Mouse (Mus musculus) embryo, embryonic 11.5 days (tissue): ENCODE measurements at regions not wholly inside any gene's neighbourhood (a gene's known extent, or its start where the extent isn't known, plus 50 kb on each side); places are given as distances from the start of the nearest gene placed in this dataset.

Source experiments
- DNase-seq: peaks from one replicate; pipeline ENCODE4 v3.0.0-alpha.2; 2012; ENCODE audit warnings: low read depth, low spot score

GRCm38 (mm10) chr17:15194894-15195461, 153.6 kb upstream of the Gm3448 start:
- DNase-seq = peak; percentile 63

DNA sequence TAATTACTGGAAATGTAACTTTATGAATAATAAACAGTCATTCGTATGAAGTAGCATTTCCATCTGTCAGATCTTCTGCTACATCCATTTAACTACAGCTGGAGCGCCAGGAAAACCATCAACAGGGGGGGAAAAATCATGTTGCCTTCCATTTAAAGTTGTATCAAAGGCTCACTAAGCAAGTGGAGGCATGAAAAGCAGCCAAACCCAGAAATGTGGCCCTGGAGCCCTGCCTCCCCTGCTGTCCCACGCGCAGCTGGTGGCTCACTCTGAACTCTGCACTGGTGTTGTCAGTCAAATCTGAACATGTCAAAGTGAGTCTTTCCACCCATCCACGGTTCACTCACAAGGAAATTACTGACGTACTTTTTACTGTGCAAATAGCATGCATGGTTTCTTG, 152.5 kb upstream of the Gm3448 start:
- no peak for DNase-seq

GRCm38 (mm10) chr17:15192840-15193239, 151.5 kb upstream of the Gm3448 start:
- DNase-seq = no peak

GRCm38 (mm10) chr17:15185217-15185616, 143.9 kb upstream of the Gm3448 start:
- no peak for DNase-seq

DNA sequence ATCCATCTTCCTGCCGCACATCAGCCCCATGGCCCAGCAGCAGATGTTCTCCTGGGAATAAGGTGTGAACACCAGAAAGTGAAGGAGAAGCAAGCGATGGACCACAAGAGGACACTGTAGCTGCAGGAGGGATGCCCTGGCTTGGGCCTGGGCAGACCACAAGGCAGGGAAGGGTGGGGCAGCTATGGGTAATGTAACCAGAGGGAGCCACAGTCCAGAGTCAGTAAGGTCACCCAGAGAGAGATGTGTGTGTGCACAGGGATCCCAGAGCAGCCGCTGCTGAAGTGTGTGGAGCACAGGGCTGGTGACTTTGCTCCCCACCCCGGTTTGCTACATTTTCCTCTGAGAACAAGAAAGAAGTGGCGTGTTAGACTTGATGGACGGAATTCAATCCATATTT, 142.5 kb upstream of the Gm3448 start:
- no peak for DNase-seq

- no peak for DNase-seq
These were observed 140.8 kb upstream of the Gm3448 start for GRCm38 (mm10) chr17:15182105-15182504.

DNA sequence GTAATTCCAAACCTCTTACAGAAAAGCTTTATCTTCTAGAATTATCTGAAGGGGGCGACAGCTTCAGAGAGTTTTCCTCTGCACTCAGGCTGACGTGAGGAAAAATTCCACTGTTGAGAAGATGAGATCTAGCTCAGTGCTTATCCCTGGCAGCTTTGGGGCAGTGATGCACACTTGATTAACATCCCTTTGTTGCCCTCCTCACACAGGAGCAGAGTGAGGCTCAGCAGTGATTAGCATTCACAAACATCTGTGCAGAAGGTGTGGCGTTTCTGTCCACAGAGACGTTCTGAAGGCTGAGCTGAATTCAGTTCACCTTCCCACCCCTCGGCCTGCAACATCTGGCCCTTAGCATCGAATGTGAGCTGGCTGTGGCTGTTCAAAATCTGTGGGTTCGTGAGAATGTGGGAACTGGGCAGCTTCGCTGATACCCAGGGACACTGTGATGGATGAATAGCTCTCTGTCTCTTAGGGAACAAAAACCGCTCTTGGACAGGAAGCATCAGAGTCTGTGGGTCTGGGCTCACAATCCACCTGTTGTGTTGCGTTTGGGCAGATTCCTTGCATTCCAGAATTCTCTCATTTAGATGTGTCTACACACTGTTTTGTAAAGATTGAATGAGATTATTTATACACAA, 139.0 kb upstream of the Gm3448 start:
- no peak for DNase-seq

- no peak for DNase-seq
These were observed 138.1 kb upstream of the Gm3448 start for GRCm38 (mm10) chr17:15179411-15179951.

- DNase-seq = no peak
These were observed 136.1 kb upstream of the Gm3448 start for GRCm38 (mm10) chr17:15177390-15177789.

DNA sequence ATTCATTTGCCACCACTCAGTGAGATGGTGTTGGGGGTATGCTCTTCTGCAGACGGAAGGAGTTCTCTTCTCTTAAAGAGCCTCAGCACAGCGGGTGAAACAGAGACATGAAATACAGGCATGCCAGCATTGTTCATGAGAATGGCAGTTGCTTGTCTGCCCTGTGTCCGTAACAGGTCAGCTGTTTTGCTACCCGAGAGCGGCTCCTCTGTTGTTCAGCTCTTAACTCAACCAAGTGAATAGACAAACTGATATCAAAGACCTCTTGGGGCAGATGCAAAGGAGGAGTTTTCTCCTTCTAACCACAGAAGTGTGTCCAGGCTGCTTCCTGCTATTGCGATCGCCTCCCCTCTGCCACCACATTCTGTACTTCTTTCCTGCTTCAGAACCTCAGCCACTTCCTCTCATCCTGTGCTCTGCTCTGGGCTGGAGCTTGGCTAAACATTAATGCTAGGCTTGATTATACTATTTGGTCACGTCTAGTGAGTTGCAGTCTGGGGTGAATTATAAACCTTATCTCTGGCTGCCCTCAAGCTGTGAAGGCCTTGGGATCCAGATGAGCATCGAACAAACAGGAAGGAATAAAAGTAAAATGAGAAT, 133.1 kb upstream of the Gm3448 start:
- no peak for DNase-seq

DNA sequence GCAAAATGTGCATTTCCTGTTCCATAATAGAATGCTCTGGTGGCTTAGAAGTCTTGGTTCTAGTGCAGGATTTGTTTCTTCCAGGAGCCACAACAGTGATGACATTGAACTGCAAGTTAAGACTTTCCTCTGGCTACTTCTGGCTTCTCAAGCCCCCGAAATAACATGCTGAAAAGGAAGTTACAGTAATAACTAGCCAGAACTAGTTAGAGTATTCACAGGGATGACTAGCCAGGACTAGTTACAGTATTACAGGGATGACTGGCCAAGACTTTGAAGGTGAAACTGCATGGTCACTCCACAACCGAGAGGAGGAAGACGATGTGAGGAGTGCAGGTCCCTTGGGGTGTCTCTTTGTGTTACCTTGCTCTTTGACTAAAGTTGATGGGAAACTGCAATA, 126.6 kb upstream of the Gm3448 start:
- no peak for DNase-seq

GRCm38 (mm10) chr17:15157693-15158333, 116.5 kb upstream of the Gm3448 start:
- DNase-seq = peak; percentile 8

DNA sequence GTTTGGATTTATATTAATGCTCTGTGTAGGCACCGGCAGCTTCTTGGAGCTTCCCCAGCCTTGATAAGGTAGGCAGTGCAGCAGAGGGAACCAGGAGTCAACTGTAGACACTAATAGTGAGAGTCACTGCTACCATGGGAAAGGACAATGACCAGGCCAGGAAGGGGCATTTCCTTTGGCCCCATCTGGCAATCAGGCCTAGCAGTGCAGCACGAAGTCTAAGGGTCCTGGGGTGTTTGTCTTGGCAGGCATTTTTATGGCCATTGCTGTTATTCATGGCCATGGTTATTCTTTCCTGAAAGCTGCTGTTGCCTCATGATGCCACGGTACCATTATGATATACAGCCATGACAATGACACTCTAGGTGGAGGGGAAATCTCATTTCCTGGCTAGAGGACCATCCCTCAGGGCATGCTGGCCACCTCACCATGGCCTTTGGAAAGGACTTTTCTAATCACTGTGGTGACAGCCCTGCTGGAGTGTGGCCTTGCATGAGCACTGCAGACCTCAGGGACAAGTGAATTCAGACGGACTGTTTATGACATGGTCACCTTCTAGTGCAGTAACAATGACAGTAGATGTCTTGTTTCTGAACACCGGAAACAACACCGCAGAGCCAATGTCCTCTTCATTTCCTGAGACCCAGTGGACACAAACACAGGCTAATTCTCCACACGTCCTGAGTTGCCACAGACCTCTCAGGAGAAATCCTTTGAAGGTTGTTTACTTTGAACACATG, 111.8 kb upstream of the Gm3448 start:
- DNase-seq = no peak

DNA sequence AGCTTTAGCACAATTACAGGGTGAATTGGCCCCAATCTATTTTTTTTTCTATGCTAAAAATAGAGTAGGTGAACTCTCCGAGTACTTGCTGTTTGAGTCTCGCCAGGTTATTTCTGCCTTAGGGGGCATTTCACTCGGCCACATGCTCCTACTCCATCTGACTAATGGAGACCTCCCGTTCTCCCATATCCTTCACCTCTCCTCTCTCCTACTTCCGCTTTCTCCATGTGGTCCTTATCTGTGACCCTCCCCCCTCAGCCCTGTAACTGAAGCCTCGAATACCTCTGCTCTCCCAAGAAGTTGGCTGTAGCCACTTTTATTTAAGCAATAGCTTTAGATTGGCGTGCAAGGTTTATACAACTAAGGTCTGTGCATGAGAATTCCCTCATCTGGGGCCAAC, 111.1 kb upstream of the Gm3448 start:
- no peak for DNase-seq

DNA sequence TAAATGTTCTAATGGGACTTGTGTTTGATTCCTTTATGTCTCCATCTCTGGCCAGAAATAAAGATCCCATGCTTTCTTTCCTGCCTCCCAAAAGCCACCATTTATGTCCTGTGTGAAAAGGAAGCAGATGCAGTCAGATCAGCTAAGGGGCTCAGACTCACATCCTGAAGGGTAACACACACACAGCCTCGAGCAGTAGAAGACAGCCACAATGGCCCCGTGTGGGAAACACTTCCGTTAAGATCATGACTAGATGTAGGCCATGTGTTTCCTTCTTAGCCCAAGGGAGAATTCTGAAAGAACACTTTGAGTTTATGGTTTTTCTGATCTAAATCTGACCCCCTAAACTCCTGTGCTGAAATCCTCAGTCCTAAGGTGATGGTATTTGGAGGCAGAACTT, 110.4 kb upstream of the Gm3448 start:
- no peak for DNase-seq

DNA sequence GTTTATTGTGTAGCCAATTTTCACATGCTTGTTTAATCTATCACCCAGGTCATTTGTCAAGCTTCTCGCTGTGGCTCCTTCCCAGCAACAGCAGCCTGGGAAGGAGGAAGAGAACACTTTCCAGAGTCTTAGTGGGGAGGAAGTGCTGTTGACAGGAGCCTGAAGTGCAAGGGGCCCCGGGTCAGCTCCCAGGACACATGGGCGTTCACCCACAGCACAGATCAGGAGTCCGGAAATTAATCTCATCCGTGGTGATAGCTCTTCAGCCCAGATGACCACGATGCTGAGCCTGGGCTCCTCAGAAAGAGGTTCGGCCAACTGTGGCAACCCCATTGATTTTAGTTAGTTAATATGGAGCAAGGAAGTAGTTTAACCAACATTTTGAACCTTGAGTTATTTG, 105.3 kb upstream of the Gm3448 start:
- no peak for DNase-seq

DNA sequence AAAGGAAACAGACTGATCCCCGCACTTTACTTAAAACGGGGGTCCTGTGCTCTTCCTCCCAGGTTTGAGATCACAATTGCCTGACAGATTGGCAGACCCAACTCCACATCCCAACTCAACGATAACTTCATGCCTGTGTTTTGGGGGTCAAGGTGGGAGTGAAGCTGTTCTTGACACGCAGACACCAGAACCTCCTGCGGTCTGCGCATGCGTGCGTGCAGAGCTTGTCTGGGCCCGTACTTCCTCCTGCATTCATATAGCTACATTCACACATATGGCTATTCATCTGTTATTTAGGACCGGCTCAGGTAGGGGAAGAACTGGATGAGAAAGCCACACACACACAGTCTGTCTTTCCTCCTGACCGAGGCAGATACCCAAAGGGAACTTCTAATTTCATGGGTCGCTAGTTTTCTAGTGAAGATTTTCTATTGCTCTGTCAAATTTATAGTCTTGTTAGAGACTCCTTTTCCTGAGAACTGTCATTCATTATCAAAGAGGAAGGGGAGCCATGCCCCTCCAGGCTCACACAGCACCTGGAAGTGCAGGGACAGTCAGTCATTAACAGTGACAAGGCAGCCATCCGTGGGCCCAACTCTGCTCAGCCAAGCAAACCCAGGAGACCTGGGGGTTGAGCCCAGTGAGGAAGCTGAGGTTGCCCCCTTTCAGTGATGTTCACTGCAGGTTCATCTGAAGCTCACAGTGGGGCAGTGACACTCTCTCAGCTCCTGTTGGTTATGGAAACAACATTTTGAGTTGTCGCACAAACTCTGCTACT, 104.0 kb upstream of the Gm3448 start:
- no peak for DNase-seq

GRCm38 (mm10) chr17:15140391-15140790, 99.1 kb upstream of the Gm3448 start:
- no peak for DNase-seq
